Mouse (Mus musculus): Measurements from ENCODE around the gene Serp2. TPM values are rescaled to one million over a fixed set of nuclear protein-coding genes. Genes with fewer than 3 reads are reported as not detected.

Serp2 gene
- total RNA-seq, 2 experiments from 2014 or later = 0.64 TPM; not detected in 1

DNA sequence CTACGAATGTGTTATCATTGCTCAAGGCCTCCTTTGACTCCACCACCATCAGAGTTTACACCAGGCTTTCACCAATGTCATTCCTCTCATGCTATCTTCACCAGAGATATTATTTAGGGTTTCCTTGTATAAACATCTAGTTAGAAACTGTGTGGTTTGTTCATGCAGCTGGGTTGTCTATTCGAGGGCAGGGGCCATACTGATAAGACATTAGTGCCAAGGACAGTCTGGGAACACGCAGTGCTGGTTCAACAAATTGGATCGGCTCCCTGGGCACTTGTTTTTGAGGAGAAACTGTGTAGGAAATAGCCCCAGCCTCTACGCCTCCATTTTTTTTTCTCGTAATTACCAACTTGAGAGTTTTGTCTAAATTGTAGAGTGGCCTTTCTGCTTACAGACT lies 35.4 kb upstream of the Serp2 start:
- Histone ChIP-seq H3K27ac (no peak overlapping the region), H3K4me3 (no peak overlapping the region)
- intact Hi-C loops (cut with DNase I) = no loop called here
- no peak for TF ChIP-seq CTCF (IDR thresholded peaks at IDR 0.05)
- no peak for DNase-seq

DNA sequence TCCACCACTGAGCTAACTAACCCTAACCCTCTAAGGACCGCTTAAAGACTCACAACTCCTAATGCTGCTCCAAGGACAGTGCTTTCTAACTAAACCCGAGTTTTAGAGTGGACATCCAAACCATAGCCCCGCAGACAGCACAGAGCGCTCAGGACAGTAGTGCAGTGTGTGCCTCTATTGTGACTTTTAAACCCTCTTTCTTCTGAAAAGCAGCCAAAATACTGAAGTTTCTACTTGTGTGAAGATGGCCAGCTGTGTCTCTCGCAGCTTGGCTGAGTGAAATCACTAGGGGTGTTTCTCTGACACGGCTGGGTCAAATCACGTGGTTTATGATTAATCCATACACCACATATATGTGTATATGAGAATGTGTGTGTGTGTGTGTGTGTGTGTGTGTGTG lies 33.4 kb upstream of the Serp2 start:
- intact Hi-C loops (cut with DNase I) = no loop called here
- Histone ChIP-seq H3K4me3 (no peak overlapping the region), H3K27ac (no peak overlapping the region)
- TF ChIP-seq CTCF (IDR thresholded peaks at IDR 0.05) = no peak
- no peak for DNase-seq

DNA sequence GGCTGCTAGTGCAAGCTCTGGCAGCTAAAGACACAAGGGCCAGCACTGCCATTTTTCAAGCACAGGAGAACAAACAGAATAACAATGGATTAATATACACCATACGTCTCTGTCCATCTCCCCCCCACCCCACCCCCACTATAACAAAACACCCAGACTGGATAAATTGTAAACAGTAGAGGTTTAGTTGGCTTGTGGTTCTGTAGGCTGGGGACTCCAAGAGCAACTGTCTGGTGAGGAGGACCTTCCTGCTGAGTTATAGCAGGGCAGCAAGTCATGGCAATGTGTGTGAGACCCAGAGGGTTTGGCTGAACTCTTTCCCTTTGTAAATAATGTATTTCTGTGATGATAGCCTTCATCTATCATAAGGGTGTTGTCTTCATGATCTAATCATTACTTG lies 33.0 kb upstream of the Serp2 start:
- H3K27ac ChIP-seq = no peak overlapping the region
- intact Hi-C loops (cut with DNase I) = no loop called here
- no peak for TF ChIP-seq CTCF (IDR thresholded peaks at IDR 0.05)

DNA sequence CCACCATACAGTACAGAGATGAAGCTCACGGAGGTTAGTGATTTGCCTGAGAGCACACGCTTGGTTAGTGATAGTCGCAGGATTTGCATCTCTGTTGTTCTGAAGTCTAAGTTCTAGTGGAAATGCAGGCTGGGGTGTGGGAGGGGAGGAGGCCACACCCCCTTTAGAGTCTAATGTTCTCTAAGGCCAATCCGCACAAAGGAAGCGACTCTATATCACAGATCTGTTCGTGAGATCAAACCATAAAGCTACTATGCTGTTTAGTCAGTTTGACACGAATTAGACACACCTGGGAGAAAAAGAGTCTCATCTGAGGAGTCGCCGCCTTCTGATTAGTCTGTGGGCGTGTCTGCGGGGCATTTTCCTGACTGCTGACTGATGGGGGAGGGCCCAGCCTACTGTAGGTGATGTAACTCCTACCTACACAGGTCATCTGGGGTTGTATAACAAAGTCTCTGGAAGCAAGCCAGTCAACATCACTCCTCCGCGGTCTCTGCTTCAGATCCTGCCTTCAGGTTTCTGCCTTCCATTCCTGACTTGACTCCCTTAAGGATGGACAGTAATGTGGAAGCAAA lies 29.2 kb upstream of the Serp2 start:
- Histone ChIP-seq H3K4me3 (no peak overlapping the region), H3K27ac (no peak overlapping the region)
- no peak for DNase-seq
- no peak for TF ChIP-seq CTCF (IDR thresholded peaks at IDR 0.05)
- intact Hi-C loops (cut with DNase I) = no loop called here

More for the DNA sequence above, 33.0 kb upstream of the Serp2 start:
- no peak overlapping the region for H3K4me3 ChIP-seq
- DNase-seq = no peak

DNA sequence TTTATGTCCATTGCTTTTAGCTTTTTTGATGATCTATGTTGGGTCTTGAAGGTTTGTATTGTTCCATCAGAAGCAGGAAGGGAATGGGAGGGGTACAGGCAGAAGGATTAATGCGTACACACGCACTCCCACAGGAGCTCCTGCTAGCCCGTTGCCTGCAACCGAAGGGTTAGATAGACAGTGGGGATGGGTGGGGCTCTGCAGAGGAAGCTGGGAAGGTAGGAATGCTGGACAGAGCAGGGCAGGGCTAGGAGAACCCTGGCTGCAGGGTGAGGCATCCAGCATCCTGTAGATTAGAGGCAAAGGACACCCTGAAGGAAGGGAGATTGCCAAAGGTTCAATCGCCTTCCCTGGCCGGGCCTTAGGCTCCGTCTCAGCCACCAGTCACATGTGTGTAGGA lies 27.3 kb upstream of the Serp2 start:
- TF ChIP-seq CTCF (IDR thresholded peaks at IDR 0.05) = no peak
- Histone ChIP-seq H3K27ac (no peak overlapping the region), H3K4me3 (no peak overlapping the region)
- no peak for DNase-seq
- intact Hi-C loops (cut with DNase I) = no loop called here

DNA sequence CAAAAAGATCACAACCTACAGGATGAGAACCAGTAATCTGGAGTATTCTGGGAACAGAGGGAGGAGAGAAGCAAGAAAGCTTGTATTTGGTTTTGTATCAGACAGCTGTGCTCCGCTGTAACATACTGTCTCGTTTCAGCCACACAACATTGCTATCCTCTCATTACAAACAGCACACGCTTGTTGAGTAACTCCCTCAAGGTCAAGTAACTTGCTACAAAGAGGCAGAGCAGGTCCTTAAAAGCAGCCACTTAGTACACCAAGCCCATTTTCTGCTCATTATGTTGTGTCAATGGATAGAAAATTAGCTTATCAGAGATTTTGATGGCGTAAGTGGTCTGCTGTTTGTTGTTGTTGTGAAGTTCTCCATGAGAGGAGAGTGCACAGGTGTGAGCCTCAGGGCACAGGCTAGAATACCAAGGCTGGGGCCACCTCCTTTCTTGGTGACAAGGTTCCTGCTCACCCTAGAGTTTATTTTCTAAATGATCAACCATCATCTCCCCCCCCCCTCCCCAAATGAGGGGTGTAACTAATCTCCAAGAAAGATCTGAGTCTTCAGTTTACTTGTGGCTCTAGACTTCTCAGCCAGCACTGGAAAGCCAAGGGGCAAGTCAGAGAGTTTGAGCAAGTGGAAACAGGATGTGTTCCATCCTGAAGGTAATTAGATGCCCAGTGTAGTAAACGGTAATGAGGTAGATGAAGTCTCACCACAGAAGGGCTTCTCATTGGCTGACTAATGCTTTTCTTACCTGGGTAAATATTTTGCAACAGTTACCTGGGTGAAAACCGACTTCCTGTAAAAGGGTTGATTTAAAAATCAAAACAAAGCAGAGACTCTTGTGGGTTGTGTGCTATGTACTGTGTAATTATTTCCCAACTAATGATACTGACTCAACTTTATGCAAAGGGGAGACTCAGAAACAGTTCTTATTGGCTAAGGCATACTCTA lies 25.6 kb upstream of the Serp2 start:
- intact Hi-C loops (cut with DNase I) = no loop called here
- no peak for TF ChIP-seq CTCF (IDR thresholded peaks at IDR 0.05)
- no peak overlapping the region for H3K4me3 ChIP-seq
- DNase-seq = no peak
- H3K27ac ChIP-seq = no peak overlapping the region

DNA sequence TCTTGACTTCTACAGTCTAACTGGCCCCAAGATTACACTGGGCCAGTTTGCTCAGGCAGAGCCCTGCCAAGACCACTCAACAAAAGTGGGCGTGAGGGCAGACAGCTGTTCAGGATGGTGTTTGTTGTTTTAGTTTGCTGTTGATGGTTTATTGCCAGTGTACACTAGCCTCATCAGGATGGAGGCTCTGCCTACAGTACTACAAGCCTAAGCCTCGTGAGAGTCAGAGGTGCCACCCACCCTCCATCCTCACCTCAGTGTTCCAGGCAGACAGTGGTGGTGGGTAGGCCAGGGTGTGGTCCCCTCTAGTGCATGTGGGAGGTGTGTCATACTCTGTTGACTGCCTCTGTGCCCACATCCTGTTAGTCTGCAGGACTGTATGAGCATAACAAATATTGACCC lies 23.0 kb upstream of the Serp2 start:
- H3K27ac ChIP-seq = no peak overlapping the region
- intact Hi-C loops (cut with DNase I) = no loop called here
- no peak for DNase-seq
- no peak for TF ChIP-seq CTCF (IDR thresholded peaks at IDR 0.05)
- H3K4me3 ChIP-seq = no peak overlapping the region

DNA sequence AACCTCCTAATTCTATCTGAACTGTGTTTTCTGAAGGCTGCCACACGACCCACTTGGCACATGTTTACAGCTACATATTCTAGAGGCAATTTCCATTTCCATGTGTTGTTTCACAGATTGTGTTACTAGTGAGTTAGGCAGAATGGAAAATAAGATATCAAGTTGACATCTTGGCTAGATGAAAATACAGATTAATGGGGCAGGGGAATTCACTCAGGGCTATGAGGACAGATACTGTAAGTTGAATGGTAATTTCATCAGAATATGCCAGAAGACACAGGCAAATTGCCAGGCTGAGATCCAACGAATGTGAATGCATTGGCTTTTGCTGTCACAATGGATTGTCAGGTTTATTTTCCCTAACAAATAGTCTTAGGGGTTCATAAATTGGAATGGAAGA lies 21.2 kb upstream of the Serp2 start:
- DNase-seq = no peak
- Histone ChIP-seq H3K4me3 (no peak overlapping the region), H3K27ac (no peak overlapping the region)
- intact Hi-C loops (cut with DNase I) = no loop called here
- TF ChIP-seq CTCF (IDR thresholded peaks at IDR 0.05) = no peak

DNA sequence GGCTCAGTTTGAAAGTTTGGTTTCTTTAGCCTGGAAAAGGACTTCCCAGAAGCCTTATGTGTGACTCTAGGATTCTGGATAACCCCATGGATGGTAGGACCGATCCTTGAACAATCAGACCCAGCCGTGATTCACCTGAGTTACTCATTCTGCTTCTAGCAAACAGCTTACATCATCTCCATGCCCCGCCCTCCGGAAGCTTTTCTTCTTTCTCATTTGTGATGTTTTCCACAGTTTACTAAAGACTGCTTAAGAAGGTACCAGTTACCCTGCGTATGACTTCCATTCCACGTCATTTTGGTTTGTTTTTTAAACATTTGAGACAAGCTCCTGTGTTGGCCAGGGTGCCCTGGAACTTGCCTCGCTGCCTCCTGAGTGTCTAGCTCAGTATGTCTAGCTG lies 13.6 kb upstream of the Serp2 start:
- intact Hi-C loops (cut with DNase I) = no loop called here
- no peak overlapping the region for H3K27ac ChIP-seq
- H3K4me3 ChIP-seq = no peak overlapping the region
- DNase-seq = no peak
- no peak for TF ChIP-seq CTCF (IDR thresholded peaks at IDR 0.05)

DNA sequence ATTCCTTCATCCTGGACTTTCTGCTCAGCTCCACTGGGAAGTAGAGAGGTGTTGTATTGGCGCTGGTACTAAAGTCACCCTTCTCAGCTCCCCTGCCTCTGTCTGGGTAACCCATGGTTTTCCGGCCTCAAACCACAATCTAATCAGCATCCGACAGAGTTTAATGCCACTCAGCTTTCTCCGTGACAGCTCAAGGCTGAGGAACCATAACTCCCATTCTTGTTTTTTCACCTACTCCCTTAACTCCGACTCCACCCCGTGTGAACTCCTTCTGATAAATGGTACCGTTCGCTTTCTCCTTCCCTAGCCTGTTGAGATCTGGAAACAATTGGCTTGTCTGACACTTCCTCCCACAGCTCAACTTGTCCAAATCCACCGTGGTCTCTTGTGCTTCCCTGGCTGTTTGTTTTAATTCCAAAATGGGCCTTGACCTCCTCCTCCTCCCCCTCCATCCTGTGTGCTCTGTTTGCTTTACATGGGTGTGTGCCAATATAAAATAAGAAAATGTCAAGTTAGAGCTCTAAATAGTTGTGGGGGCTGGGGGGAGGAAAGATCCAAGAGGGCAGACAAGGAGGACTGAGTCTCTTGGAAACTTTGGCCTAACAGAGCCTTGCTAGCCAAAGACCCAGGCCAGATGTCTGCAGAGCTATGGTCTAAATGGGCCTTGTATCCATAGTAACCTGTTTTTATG lies 12.7 kb upstream of the Serp2 start:
- TF ChIP-seq CTCF (IDR thresholded peaks at IDR 0.05) = no peak
- H3K27ac ChIP-seq = peak overlapping the region; percentile 43; the same call in 1 of the 2 replicates
- H3K4me3 ChIP-seq = no peak overlapping the region
- DNase-seq = no peak
- intact Hi-C loops (cut with DNase I) = no loop called here

DNA sequence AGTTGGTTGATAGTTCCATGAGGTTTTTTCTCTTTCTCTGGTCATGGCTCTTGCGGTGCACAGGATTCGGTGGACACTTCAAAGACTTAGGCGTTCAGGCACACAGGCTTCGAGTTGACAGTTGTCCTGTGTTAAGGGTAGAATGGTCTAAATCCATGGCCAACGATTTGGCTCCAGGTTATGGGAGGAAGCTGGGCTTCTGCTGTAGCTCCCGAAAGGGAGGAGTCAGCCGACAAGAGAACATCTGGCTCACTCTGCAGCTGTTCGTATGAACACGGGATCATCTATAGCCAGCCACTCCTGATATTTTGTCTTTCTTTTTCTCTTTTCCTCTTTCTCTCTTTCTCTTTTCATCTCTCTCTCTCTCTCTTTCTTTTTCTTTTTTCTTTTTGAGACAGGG lies 11.9 kb upstream of the Serp2 start:
- no peak overlapping the region for H3K4me3 ChIP-seq
- TF ChIP-seq CTCF (IDR thresholded peaks at IDR 0.05) = no peak
- intact Hi-C loops (cut with DNase I) = no loop called here
- no peak for DNase-seq
- no peak overlapping the region for H3K27ac ChIP-seq

DNA sequence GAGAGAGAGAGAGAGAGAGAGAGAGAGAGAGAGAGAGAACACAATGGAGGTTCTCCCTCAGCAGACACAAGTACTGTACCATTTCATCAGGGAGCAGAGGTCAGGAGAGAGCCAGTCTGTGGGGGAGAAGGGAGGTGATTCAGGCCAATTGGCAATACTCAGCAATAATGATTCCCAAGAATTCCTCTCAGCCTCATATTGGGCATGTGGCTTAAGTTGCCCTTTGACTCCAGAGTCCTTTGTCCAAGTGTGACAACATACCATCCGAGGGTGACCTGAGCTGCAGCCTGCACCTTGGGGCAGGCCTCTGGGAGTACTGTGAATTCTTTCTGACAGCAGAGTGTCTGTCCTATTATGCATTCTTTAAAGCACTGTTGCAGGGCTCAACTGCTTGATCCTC lies 10.6 kb upstream of the Serp2 start:
- no peak for TF ChIP-seq CTCF (IDR thresholded peaks at IDR 0.05)
- DNase-seq = no peak
- no peak overlapping the region for H3K27ac ChIP-seq
- intact Hi-C loops (cut with DNase I) = no loop called here
- H3K4me3 ChIP-seq = no peak overlapping the region

DNA sequence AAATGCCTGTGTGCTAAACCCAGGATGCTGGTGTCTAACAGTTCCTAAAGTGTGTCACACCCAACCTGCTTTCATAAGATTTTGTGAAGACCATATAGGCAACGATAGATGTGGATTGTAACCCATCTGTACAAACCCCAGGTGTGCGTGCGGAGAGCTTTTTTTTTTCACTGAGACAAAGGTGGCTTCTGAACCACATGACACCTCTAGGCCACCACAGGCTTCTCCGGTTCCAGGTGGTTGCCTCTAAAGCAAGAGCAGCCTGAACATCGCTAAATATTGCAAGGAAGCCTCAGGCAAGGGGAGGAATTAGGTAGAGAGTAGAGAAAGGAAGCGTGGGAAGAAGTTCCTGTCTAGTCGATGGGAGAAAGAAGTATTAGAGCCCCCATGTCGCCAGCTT lies 10.0 kb upstream of the Serp2 start:
- Histone ChIP-seq H3K4me3 (no peak overlapping the region), H3K27ac (no peak overlapping the region)
- no peak for DNase-seq
- TF ChIP-seq CTCF (IDR thresholded peaks at IDR 0.05) = no peak
- intact Hi-C loops (cut with DNase I) = no loop called here

All from gastrocnemius, adult 2 months (tissue).